Mouse (Mus musculus) gastrocnemius, adult 2 months (tissue): ENCODE results near the gene Ptpn11. TPM values are rescaled to one million over a fixed set of nuclear protein-coding genes. Genes with fewer than 3 reads are reported as not detected.
"Not testable (repeated sequence)": the region's sequence is repeated elsewhere in the genome, so short reads cannot be mapped to it uniquely, and the experiment has no call there.

Experiments used
- DNase-seq: peaks from one replicate; pipeline ENCODE4 v3.0.0; 2022
- H3K27ac ChIP-seq: fragments of 200-600 bp; 2 replicates; pipeline ENCODE4 v1.8.1; 2022; ENCODE audit warnings: mild to moderate bottlenecking
- H3K4me3 ChIP-seq: fragments of 200-600 bp; 2 replicates; pipeline ENCODE4 v1.8.1; 2022; ENCODE audit warnings: mild to moderate bottlenecking, moderate library complexity
- CTCF ChIP-seq: fragments of 200-600 bp; IDR thresholded peaks from 2 replicates; pipeline ENCODE4 v1.8.1; 2022; ENCODE audit warnings: antibody characterized with exemption, mild to moderate bottlenecking, moderate library complexity
- intact Hi-C: fragments of 180-260 bp; cut with DNase I; formaldehyde crosslinking; loops from one replicate; pipeline ENCODE4 v1.15.1; 2025
- total RNA-seq, 2 experiments: library from RNA; stranded (reverse); gene quantifications; 2 replicates each; pipeline ENCODE4 v1.2.3; 2021

Ptpn11 gene
- total RNA-seq, 2 experiments from 2014 or later: 70.6 to 74.4 TPM

- Histone ChIP-seq H3K4me3 (no peak overlapping the region), H3K27ac (no peak overlapping the region)
- intact Hi-C loops: loop anchor here (10.0 kb wide), 1 partner anchor 245 kb away; the partner anchor contains the start of genes Erp29 and Tmem116
- no peak for TF ChIP-seq CTCF
- no peak for DNase-seq
These were observed 18.8 kb upstream of the Ptpn11 start for GRCm38 (mm10) chr5:121209755-121210600.

GRCm38 (mm10) chr5:121206984-121207383 lies 15.8 kb upstream of the Ptpn11 start:
- intact Hi-C loops: no loop called here
- Histone ChIP-seq H3K27ac (no peak overlapping the region), H3K4me3 (no peak overlapping the region)
- no peak for TF ChIP-seq CTCF
- no peak for DNase-seq

GRCm38 (mm10) chr5:121206540-121206939 lies 15.3 kb upstream of the Ptpn11 start:
- TF ChIP-seq CTCF: no peak
- H3K4me3 ChIP-seq: peak overlapping the region; percentile 76
- intact Hi-C loops: no loop called here
- H3K27ac ChIP-seq: peak overlapping the region; percentile 8; the same call in 1 of the 2 replicates
- DNase-seq: no peak

- intact Hi-C loops, DNase-seq: not testable (repeated sequence)
- H3K4me3 ChIP-seq: peak overlapping the region; percentile 76
- peak overlapping the region; percentile 8; the same call in 1 of the 2 replicates for H3K27ac ChIP-seq
These were observed 14.4 kb upstream of the Ptpn11 start for GRCm38 (mm10) chr5:121205537-121206130.

GRCm38 (mm10) chr5:121204132-121205089 lies 13.2 kb upstream of the Ptpn11 start, which contains the start of gene Rpl6:
Gene Rpl6 (plus strand): TSS chr5:121204481.
- DNase-seq: peak; percentile 81
- H3K27ac ChIP-seq: peak within 1 kb of the TSS; percentile 90
- no peak for TF ChIP-seq CTCF
- H3K4me3 ChIP-seq: peak within 1 kb of the TSS; percentile 76
- intact Hi-C loops: no loop called here

- intact Hi-C loops: no loop called here
- H3K4me3 ChIP-seq: no peak overlapping the region
- TF ChIP-seq CTCF: no peak; the same call in 1 of the 2 replicates
- DNase-seq: no peak
- no peak overlapping the region for H3K27ac ChIP-seq
These were observed 11.3 kb upstream of the Ptpn11 start for GRCm38 (mm10) chr5:121202467-121202866.

GRCm38 (mm10) chr5:121201739-121202138 lies 10.5 kb upstream of the Ptpn11 start:
- intact Hi-C loops: no loop called here
- peak; percentile 71 for TF ChIP-seq CTCF

GRCm38 (mm10) chr5:121198376-121198775 lies 7.2 kb upstream of the Ptpn11 start:
- intact Hi-C loops: no loop called here
- no peak overlapping the region for H3K4me3 ChIP-seq
- H3K27ac ChIP-seq: no peak overlapping the region
- TF ChIP-seq CTCF: no peak
- no peak for DNase-seq

More at GRCm38 (mm10) chr5:121201739-121202138, 10.5 kb upstream of the Ptpn11 start:
- Histone ChIP-seq H3K4me3 (no peak overlapping the region), H3K27ac (no peak overlapping the region)
- no peak for DNase-seq

GRCm38 (mm10) chr5:121197337-121197736 lies 6.1 kb upstream of the Ptpn11 start:
- DNase-seq: no peak
- Histone ChIP-seq H3K27ac (no peak overlapping the region), H3K4me3 (no peak overlapping the region)
- intact Hi-C loops: no loop called here
- no peak for TF ChIP-seq CTCF

- no peak for TF ChIP-seq CTCF
- H3K27ac ChIP-seq: no peak overlapping the region
- intact Hi-C loops: no loop called here
These were observed 5.6 kb upstream of the Ptpn11 start for GRCm38 (mm10) chr5:121196764-121197163.

GRCm38 (mm10) chr5:121194173-121194572 lies 3.0 kb upstream of the Ptpn11 start:
- DNase-seq: no peak
- Histone ChIP-seq H3K4me3 (no peak overlapping the region), H3K27ac (no peak overlapping the region)
- intact Hi-C loops: no loop called here
- no peak for TF ChIP-seq CTCF

More at GRCm38 (mm10) chr5:121196764-121197163, 5.6 kb upstream of the Ptpn11 start:
- DNase-seq: no peak
- no peak overlapping the region for H3K4me3 ChIP-seq

GRCm38 (mm10) chr5:121191584-121191906 lies 348 bp upstream of the Ptpn11 start:
- TF ChIP-seq CTCF: no peak
- intact Hi-C loops: no loop called here
- H3K27ac ChIP-seq: peak overlapping the region; percentile 97
- H3K4me3 ChIP-seq: peak overlapping the region; percentile 84
- DNase-seq: no peak
